Mouse (Mus musculus) testis, adult 10 weeks (tissue): ENCODE results near the gene Park7. TPM values are rescaled to one million over a fixed set of nuclear protein-coding genes. Genes with fewer than 3 reads are reported as not detected.

Experiments
- polyA plus RNA-seq: library from polyadenylated mRNA; stranded (reverse); fragments of 350-450 nt; fragmentation: Illumina TruSeq; extraction: RNeasy Lipid Tissue Mini Kit (QIAGEN cat#74804); gene quantifications from one replicate; pipeline ENCODE4 v1.2.3, GENCODE M21; 2014; ENCODE audit warnings: low read depth, low replicate concordance

The Park7 gene
- 21.0 TPM for polyA plus RNA-seq

DNA sequence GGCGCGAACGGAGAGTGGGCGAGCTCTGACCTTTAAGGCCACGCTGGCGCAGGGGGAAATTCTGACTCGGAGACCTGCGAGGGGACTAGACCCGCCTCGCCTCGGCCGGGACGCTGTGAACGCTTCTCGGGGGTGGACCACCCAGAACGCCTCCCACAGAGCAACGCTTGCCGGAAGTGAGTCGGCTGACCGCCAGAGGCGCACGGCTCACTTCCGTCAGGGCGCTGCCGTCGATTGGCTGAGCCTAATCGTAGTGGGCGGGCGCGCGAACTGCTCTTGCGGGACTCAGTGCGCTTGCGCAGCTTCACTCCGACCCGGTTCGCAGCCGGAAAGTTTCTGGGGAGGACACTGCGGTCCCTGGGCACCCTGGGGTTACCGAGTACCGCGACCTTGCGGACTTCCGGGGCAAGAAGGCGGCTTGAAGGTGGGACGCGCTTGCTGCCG, at the start of gene Park7, which contains the start of gene Tnfrsf9:
TSS of gene Park7 (minus strand) at position 148 of the 444 bp plus-strand sequence.
TSS of gene Tnfrsf9 (plus strand) at position 273 of the 444 bp plus-strand sequence.

GRCm38 (mm10) chr4:150853680-150854461, 60.4 kb downstream of the Park7 start, which contains the start of gene Errfi1:
Gene Errfi1, plus strand, starts transcription at chr4:150853919.

Other genes with a start within 250 kb of the Park7 start
- 17.2 TPM for gene Errfi1, start 60.5 kb downstream of the Park7 start, polyA plus RNA-seq
- gene Tnfrsf9, start 125 bp upstream of the Park7 start, polyA plus RNA-seq, result 0.27 TPM
- not detected for gene Uts2, start 82.7 kb upstream of the Park7 start, polyA plus RNA-seq
- 2.9 TPM for gene Per3, start 130.2 kb upstream of the Park7 start, polyA plus RNA-seq
- 123 TPM for gene Vamp3, start 143.5 kb upstream of the Park7 start, polyA plus RNA-seq
- not detected for gene Gm13090, start 175.1 kb upstream of the Park7 start, polyA plus RNA-seq